Mouse (Mus musculus) skeletal muscle tissue, adult 2 months (tissue): ENCODE measurements around the gene Trmu.
"Not testable (repeated sequence)": the region's sequence is repeated elsewhere in the genome, so short reads cannot be mapped to it uniquely, and the experiment has no call there.

Source experiments
- DNase-seq: peaks from one replicate; pipeline ENCODE4 v3.0.0-alpha.2; 2012; ENCODE audit warnings: low read depth, low spot score

Gene Trmu

DNA sequence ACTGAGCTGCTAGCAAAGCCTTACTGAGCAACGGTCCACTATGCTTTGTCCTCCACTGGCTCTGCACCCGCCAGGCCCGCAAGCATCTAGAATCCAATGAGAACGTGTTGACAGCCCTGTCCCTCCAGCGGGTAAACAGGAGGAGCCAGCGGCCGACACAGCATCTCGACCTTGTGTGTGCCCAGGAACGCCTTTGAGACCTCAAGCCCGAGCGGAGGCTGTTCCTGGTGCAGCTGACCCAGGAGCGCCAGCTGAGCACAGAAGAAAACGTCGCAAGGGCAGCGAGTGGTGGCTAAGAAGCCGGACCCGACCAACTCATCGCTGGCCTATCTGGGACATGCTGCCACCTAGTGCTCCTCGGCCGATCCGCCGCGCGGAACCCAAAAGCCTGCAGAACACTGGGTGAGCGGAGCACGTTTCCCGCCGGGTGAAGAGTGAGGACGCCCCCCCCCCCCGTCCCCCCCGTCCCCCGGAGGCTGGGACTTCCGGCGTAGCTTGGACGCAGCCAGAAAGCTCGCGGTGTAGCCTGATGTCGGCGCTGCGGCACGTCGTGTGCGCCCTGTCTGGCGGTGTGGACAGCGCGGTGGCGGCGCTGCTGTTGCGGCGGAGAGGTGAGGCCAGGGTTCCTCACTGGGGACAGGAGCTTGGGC lies at the start of gene Trmu:
Gene Trmu (plus strand): TSS at position 465 of the 650 bp plus-strand sequence.
- peak; percentile 90 for DNase-seq

- DNase-seq, result no peak
Measured at GRCm38 (mm10) chr15:85829470-85829869, 49.6 kb upstream of the Trmu start.

GRCm38 (mm10) chr15:85831954-85832590 lies 47.0 kb upstream of the Trmu start, which contains the start of gene Ttc38:
Gene Ttc38 (plus strand): TSS chr15:85832306.
- DNase-seq, result peak; percentile 80

DNA sequence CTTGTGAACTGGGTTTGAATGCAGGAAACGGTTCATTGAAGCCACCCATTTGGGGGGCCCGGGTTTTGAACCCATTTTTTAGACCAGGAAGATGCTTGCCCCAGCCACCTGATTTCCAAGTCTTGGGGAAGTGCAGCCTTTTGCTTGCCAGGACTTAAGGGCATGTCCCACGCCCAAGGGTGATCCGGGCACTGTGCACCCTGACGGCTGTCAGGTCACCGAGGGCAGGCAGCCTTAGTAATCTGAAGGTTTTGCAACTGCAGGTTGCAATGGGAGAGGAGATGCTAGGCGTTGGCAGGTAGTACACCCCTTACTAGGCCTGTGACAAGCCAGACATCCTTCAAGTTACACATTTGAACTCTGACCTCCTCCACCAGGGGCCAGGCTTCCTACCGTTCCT lies 46.5 kb upstream of the Trmu start:
- no peak for DNase-seq

DNA sequence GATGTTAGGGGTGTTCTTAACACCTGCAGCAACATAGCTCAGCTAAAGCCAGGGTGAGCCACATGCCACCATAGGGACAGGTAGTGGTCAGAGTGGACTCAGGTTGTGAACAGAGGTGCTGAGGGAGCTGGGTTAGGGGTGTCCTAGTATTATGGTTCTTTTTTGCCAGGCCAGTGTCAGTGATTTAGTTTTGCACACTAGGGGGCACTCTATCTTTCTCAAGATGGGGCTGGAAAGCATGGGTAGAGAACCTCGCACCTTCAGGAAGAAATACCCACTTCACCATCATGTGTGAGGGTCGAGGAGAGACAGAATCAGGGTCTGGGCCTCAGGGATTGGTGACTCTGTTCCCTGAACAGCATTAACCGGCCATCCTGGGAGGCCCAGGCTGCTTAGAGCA lies 43.8 kb upstream of the Trmu start:
- no peak for DNase-seq

GRCm38 (mm10) chr15:85836887-85837286 lies 42.2 kb upstream of the Trmu start:
- DNase-seq, result no peak

DNA sequence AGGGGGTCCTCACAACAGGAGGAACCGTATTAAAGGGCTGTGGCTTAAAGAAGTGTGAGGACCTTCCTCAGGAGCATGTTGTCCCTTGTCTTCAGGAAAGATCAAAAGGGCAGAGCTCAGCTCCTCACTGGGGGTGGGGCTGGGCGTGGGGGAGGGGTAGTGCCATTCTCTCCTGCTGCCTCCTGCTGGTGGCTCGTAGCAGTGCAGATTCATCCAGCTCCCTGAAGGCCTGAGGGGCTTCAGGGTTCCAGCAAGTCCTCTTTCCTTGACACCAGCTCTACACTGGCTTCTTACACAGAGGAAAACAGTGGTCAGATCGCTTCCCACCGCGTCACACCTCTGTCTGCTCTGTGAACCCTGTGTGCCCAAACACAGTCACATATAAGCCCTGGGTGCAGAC lies 38.1 kb upstream of the Trmu start:
- DNase-seq, result no peak

GRCm38 (mm10) chr15:85841796-85842360 lies 37.2 kb upstream of the Trmu start:
- DNase-seq, result no peak

- no peak for DNase-seq
Measured at GRCm38 (mm10) chr15:85845071-85845470, 34.0 kb upstream of the Trmu start.

- DNase-seq, result no peak
Measured at GRCm38 (mm10) chr15:85851656-85852392, 27.3 kb upstream of the Trmu start.

GRCm38 (mm10) chr15:85858980-85859489 lies 20.1 kb upstream of the Trmu start:
- DNase-seq, result no peak

DNA sequence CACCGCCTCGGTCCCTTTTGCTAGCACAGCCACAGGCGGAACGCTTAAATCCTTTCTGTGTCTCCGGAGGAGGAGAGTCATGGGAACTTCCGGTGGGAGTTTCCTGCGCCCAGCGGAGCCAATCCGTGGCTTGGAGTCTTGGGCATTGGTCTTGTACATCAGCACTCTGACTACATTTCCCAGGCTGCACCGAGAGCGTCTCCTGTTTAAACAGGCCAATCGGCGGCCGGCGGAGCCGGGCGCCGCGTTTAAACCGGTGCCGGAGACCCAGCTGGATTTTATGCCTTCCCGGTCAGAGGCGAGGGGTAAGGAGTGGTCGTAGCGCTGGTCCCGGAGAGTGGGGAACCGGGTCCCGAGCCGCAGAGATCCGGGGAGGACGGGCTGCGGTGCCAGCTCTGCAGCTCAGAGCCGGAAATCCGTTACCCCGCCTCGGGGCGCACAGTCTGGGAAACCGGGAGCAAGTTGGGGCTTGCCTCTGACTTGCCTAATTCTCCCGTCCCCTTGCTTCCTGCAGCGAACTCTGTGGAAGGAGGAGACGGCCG lies 19.6 kb upstream of the Trmu start, which contains the start of gene Gtse1:
Gene Gtse1 (plus strand): TSS at position 256 of the 542 bp plus-strand sequence.
- DNase-seq, result peak; percentile 93

GRCm38 (mm10) chr15:85865913-85866312 lies 13.2 kb upstream of the Trmu start:
- DNase-seq, result not testable (repeated sequence)

GRCm38 (mm10) chr15:85867696-85868095 lies 11.4 kb upstream of the Trmu start:
- DNase-seq, result peak; percentile 55

GRCm38 (mm10) chr15:85877336-85877735 lies 1.8 kb upstream of the Trmu start:
- no peak for DNase-seq

DNA sequence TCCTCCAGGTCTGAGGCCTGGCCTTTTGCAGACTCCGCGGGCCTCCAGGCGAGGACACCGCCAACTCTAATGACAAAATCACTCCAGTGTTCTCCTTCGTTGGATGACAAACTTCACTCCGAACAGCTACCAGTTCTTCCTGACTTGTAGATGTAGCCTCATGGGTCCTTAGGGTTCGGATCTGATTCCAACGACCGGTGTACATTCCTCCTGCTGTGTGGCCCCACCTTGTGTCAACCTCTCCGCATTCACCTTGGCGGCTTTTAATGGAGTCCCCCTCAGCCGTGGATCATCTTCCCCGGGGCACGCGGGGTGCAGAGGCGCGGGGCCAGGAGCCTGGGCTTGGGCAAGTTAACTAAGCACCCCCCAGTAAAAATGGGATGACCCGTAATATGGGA lies 385 bp downstream of the Trmu start:
- no peak for DNase-seq

DNA sequence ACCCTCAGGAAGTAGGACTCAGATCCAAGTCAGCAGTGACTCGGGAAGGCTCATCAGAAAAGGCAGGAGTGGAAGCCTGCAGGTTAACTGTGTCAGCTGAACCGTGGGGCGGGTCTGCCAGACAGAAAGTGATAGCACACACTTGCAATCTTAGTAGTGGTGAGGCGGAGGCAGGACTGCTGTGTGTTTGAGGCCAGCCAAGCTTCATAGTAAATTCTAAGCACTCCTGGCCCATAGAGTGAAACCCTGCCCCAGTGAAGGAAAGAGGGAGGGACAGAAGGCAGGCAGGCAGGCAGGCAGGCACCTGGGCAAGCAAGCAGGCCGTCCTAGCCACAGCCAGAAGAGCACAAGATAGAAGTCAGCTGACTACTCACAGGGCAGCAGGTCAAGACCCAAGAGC lies 6.5 kb downstream of the Trmu start:
- DNase-seq, result peak; percentile 68

- DNase-seq, result no peak
Measured at GRCm38 (mm10) chr15:85889235-85889634, 10.1 kb downstream of the Trmu start.

GRCm38 (mm10) chr15:85891971-85892370 lies 12.9 kb downstream of the Trmu start:
- DNase-seq, result no peak

- no peak for DNase-seq
Measured at GRCm38 (mm10) chr15:85892498-85893118, 13.5 kb downstream of the Trmu start.

GRCm38 (mm10) chr15:85893871-85894270 lies 14.8 kb downstream of the Trmu start:
- DNase-seq, result no peak
